Mouse (Mus musculus) ES-Bruce4 (cell line): ENCODE data around the gene Lmod2.

Source experiments
- CTCF ChIP-seq: IDR thresholded peaks from one replicate; pipeline ENCODE4 v1.8.1; 2011; ENCODE audit warnings: low read depth, low read length
- EP300 ChIP-seq: IDR thresholded peaks from 2 replicates; pipeline ENCODE4 v1.6.1; 2011; ENCODE audit warnings: low read depth, low read length; ENCODE audit not compliant: insufficient read depth
- POLR2A ChIP-seq: IDR thresholded peaks from one replicate; pipeline ENCODE4 v1.8.1; 2011; ENCODE audit warnings: low read length; ENCODE audit not compliant: insufficient read depth

GRCm38 (mm10) chr6:24570278-24570677, 27.3 kb upstream of the Lmod2 start:
- TF ChIP-seq CTCF (no peak), POLR2A (no peak), EP300 (no peak)
